Mouse (Mus musculus) lung, postnatal 10 days (tissue): ENCODE data around the gene Dapp1.
A peak's percentile ranks its signal among the peaks of the same experiment; 100 is the strongest.
"Not testable (repeated sequence)": the region's sequence is repeated elsewhere in the genome, so short reads cannot be mapped to it uniquely, and the experiment has no call there.

Experiments used
- DNase-seq: peaks from one replicate; pipeline ENCODE4 v3.0.0; 2021

The Dapp1 gene

GRCm38 (mm10) chr3:137918172-137918931 lies 63.0 kb downstream of the Dapp1 start, which contains the start of gene Lamtor3:
TSS of gene Lamtor3 (plus strand) at chr3:137918506.
- DNase-seq: peak; percentile 91

DNA sequence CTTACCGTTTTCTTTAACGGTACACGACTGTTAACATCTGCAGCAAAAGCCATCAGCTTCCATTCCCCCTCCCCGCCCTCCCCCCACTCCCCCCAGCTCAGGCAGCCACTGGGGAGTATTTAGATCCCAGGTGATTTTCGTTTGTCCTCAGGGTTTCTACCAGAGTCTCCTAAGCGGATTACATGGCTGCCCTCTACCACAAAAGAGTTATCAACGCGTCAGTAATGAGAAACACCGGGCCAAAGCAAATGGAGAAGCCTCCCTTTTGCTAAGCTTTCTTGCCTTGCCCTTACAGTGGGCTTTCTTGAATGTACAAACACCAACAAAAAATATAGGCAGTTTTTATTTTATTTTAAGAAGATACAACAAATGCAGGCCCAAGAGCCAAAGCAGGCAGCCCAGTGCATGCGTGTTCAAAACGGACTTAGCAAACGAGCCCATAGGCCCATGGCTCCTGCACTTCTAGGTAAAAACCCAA lies 63.6 kb downstream of the Dapp1 start:
- DNase-seq: no peak

DNA sequence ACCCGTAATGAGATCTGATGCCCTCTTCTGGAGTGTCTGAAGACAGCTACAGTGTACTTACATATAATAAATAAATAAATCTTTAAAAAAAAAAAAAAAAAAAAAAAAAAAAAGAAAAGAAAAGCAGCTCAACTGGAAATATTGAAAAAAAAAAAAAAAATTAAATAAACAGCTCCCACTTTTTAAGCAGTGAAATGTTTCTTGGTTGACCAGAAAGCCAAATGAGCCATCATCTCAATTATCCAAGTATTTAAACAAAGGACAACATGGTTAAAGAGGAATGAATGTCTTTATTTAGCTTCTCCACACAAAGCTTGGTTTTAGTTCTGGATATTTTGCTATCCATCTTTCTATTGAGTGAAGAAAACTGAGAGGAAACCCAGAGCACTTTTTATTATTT lies 66.8 kb downstream of the Dapp1 start:
- not testable (repeated sequence) for DNase-seq

DNA sequence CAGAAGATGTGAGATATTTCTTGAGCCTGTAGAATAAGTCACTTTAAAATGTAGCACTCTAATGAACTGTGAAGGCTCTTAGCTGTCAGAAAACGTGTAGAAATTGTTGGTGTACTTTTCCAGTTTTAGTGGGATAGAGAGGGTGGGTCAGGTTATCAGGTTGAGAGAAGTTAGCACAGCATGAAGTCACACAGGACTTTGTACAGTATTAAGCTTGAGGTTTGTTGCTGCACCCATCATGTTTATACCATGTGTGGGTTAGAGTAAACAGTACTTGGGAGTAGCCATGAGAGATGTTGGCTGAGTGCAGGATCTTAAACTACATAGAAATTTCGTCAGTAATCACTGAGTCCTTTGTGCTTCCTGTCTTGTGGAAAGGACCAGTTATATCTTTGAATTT lies 68.3 kb downstream of the Dapp1 start:
- DNase-seq: no peak

DNA sequence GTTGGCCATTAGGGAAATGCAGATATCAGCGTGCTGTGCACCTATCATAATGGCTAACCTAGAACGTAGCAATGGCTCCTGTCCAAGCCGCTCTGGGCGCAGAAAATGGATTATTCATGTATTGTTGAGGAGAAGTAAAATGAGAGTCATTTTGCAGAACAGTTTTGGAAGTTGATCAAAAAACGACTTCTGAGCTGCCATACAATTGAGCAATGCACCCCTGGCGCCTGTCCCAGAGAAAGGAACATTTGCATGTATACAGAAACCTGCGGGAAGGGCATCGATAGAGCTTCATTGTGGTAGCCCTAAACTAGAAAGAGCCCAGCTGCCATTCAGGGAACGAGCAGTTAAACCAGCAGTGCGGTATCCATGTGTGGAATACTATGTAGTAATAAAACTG lies 81.2 kb downstream of the Dapp1 start:
- DNase-seq: peak; percentile 17

GRCm38 (mm10) chr3:137897685-137898084 lies 83.7 kb downstream of the Dapp1 start:
- DNase-seq: no peak

GRCm38 (mm10) chr3:137896867-137897266 lies 84.5 kb downstream of the Dapp1 start:
- DNase-seq: no peak

DNA sequence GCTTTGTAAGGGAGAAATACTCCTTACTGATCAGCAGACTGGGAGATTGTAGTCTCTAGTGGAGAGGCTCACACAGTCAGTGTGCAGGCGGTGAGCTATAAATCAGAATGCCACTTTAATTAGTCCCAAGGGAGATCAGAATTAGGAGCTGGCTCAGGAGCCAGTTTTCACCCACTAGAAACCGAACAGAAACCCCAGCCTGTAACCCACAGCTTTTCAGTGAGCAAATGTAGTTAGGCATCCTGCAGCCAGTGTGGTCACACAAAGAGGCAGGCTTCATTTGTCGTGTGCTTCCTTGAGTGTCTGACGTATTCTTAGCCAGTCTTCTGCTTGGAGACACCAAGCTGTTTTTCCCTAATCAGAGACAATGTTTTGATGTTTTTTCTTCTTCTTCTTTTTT lies 85.0 kb downstream of the Dapp1 start:
- DNase-seq: no peak

DNA sequence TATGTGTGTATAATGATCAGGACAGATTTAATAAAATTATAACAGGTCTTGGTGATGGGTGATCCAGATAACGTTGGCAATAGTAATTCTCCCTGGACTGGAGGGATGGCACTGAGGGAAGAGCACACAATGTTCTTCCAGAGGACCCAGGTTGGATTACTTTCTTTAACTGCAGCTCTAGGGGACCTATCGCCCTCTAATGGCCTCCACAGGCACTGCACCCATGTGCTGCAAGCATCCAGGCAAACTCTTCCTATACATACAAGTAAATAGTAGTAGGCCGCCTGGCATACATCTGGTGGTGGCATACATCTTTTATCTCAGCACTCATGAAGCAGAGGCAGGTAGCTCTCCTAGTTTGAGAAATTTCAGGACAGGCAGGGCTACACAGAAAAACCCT lies 86.1 kb downstream of the Dapp1 start:
- no peak for DNase-seq

GRCm38 (mm10) chr3:137893789-137894188 lies 87.6 kb downstream of the Dapp1 start:
- no peak for DNase-seq

DNA sequence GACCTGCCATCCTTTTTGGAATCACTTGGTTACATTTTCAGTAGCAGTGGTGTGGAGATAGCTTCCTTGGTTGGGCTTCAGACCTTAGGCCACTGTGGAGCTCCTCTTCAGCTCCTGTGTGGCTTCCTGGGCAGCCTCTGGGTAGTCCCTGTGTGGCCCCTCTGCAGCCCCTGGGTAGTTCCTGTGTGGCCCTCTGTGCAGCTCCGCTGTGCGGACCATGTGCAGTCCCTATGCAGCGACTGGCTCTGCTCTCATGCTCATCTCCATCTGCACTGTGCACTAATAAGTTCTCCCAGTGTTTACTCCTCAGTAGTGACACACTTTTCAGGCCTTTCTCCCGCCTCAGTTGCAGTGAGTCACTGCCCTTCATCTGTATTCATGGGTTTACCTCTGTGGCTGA lies 89.2 kb downstream of the Dapp1 start:
- DNase-seq: no peak

DNA sequence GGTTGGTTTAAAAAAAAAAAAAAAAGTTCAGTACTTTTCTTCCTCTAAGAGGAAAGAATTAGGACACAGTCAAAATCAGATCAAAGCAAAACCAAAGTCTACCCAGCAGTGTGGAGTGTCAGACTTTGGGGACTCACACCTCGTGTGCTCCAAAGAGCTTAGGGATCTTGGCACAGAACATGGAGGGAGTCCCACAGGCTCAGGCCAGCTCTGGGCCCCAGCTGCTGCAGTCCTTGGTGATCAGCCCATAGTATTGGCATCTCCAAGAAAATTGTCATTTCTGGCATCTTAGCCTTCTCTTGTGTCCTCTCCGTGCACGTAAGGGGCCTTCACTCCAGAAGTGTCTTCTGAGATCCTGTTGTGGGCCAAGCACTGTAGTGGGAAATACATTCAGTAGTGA lies 90.3 kb downstream of the Dapp1 start:
- peak; percentile 42 for DNase-seq

DNA sequence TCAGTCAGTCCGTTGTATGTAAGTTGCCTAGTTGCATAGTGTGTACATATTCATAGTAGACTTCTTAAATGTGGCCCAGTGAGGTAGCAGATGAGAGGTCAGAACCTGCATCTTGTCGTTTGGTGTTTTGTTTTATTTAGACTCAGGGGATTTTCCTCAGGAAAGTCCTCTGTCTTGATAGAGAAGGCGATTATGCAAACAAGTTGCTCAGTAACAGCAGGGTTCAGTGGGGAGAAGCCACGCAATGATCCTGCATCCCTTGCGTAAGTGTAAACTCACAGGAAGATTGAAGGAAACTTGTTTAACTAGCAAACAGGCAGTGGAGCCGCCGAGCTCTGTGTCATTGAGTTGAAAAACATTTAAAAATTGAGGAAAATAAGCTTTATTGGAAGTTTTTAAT lies 93.4 kb downstream of the Dapp1 start:
- no peak for DNase-seq

DNA sequence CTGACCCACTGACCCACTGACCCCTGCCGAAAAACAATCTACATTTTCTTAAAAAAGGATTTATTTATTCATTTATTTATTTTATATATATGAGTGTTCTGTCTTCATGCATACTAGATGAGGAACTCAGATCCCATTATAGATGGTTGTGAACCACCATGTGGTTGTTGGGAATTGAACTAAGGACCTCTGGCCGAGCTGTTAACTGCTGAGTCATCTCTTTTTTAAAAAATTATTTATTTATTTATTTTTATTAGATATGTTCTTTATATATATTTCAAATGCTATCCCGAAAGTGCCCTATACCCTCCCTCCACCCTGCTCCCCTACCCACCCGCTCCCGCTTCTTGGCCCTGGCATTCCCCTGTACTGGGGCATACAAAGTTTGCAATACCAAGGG lies 100.3 kb downstream of the Dapp1 start:
- DNase-seq: no peak
